Mouse (Mus musculus) embryonic facial prominence, embryonic 12.5 days (tissue): ENCODE data around the gene Oasl2. TPM values are rescaled to one million over a fixed set of nuclear protein-coding genes. Genes with fewer than 3 reads are reported as not detected.
A peak's percentile ranks its signal among the peaks of the same experiment; 100 is the strongest.
"Not testable (repeated sequence)": the region's sequence is repeated elsewhere in the genome, so short reads cannot be mapped to it uniquely, and the experiment has no call there.

ENCODE experiments used
- ATAC-seq: fragments of 200-750 bp; cut with Nextera tagmentation; 2 replicates; pipeline ENCODE4 v1.8.0; 2017; ENCODE audit not compliant: insufficient number of reproducible peaks, insufficient read depth, low FRiP score, low TSS enrichment
- H3K27ac ChIP-seq: fragments of 300-500 bp; sonication (generic); 2 replicates; pipeline ENCODE4 v1.5.1; 2016; ENCODE audit warnings: mild to moderate bottlenecking
- H3K27me3 ChIP-seq: fragments of 300-500 bp; sonication (generic); 2 replicates; pipeline ENCODE4 v1.6.1; 2016; ENCODE audit warnings: mild to moderate bottlenecking, moderate library complexity
- H3K36me3 ChIP-seq: fragments of 300-500 bp; sonication (generic); 2 replicates; pipeline ENCODE4 v1.6.1; 2016; ENCODE audit warnings: mild to moderate bottlenecking
- H3K4me1 ChIP-seq: fragments of 300-500 bp; sonication (generic); 2 replicates; pipeline ENCODE4 v1.6.1; 2016
- H3K4me2 ChIP-seq: fragments of 300-500 bp; sonication (generic); replicated peaks from 2 replicates; pipeline ENCODE4 v1.6.1; 2016; ENCODE audit warnings: mild to moderate bottlenecking, moderate library complexity
- H3K4me3 ChIP-seq: fragments of 300-500 bp; sonication (generic); 2 replicates; pipeline ENCODE4 v1.5.1; 2016; ENCODE audit warnings: mild to moderate bottlenecking
- H3K9ac ChIP-seq: fragments of 300-500 bp; sonication (generic); 2 replicates; pipeline ENCODE4 v1.6.1; 2016; ENCODE audit warnings: mild to moderate bottlenecking, moderate library complexity
- H3K9me3 ChIP-seq: fragments of 300-500 bp; sonication (generic); 2 replicates; pipeline ENCODE4 v1.6.1; 2016; ENCODE audit warnings: mild to moderate bottlenecking, moderate library complexity
- WGBS: fragments of 180-500 bp; shearing (Covaris S2); methylation state at CpG from one replicate; pipeline ENCODE4 v1.1.7; 2016; 5-methylcytosine and 5-hydroxymethylcytosine counted together
- polyA plus RNA-seq: library from polyadenylated mRNA; unstranded; fragments of >200 nt; fragmentation: Nextera tagmentation; extraction: Ambion mirVana; gene quantifications from 2 replicates; pipeline ENCODE4 v1.2.1, GENCODE M21; 2016

The Oasl2 gene
- polyA plus RNA-seq = 2.4 and 4.2 TPM in 2 replicates

- no peak for ATAC-seq
- no peaks in the 10 kb centered on the region for H3K36me3 ChIP-seq
- WGBS = 61% methylated on average over 13 of the region's 13 CpGs
- H3K4me2 ChIP-seq = peak within 1 kb of the TSS; percentile 33
- no peak within 1 kb of the TSS for H3K9ac ChIP-seq
- peaks cover 10% of the 10 kb centered on the region for H3K4me1 ChIP-seq
- 0 out of 2 replicates have a peak within 1 kb of the TSS, but pooled peaks have one; percentile 9 for H3K4me3 ChIP-seq
- H3K27ac ChIP-seq = 0 out of 2 replicates have a peak within 1 kb of the TSS, but pooled peaks have one; percentile 23
- H3K9me3 ChIP-seq = no peaks in the 10 kb centered on the region
- H3K27me3 ChIP-seq = no peaks in the 10 kb centered on the region
Measured at GRCm38 (mm10) chr5:114896688-114897373, at the start of gene Oasl2. Oasl2 (plus strand) TSS chr5:114896936.

GRCm38 (mm10) chr5:114851565-114852236, 45.0 kb upstream of the Oasl2 start:
- WGBS = 82% methylated on average over 20 of the region's 20 CpGs
- ATAC-seq = no peak

GRCm38 (mm10) chr5:114853364-114853763, 43.4 kb upstream of the Oasl2 start, which contains the start of gene 4930519G04Rik:
4930519G04Rik (plus strand) TSS chr5:114853664.
- H3K27me3 ChIP-seq, H3K9ac ChIP-seq, H3K4me2 ChIP-seq, H3K4me3 ChIP-seq, H3K9me3 ChIP-seq, ATAC-seq, H3K4me1 ChIP-seq, H3K27ac ChIP-seq, H3K36me3 ChIP-seq: not testable (repeated sequence)
- 66% methylated on average over 3 of the region's 5 CpGs for WGBS

More at GRCm38 (mm10) chr5:114851565-114852236, 45.0 kb upstream of the Oasl2 start:
- Histone ChIP-seq H3K9ac (no peak overlapping the region), H3K4me3 (no peak overlapping the region), H3K36me3 (no peaks in the 10 kb centered on the region), H3K27ac (no peak overlapping the region), H3K4me2 (no peak overlapping the region), H3K4me1 (peaks cover 4% of the 10 kb centered on the region), H3K9me3 (no peaks in the 10 kb centered on the region), H3K27me3 (no peaks in the 10 kb centered on the region)

- Histone ChIP-seq H3K27me3 (0 out of 2 replicates have a peak, but pooled peaks cover 4% of the 10 kb centered on the region), H3K9ac (no peak within 1 kb of the TSS), H3K4me2 (peak within 1 kb of the TSS; percentile 53), H3K4me3 (peak within 1 kb of the TSS; percentile 28), H3K27ac (no peak within 1 kb of the TSS), H3K4me1 (peaks cover 4% of the 10 kb centered on the region), H3K36me3 (no peaks in the 10 kb centered on the region), H3K9me3 (no peaks in the 10 kb centered on the region)
- 86% methylated on average over 12 of the region's 12 CpGs for WGBS
- no peak for ATAC-seq
Measured at GRCm38 (mm10) chr5:114858582-114858981, 38.2 kb upstream of the Oasl2 start, which contains the start of gene Gm9936. Gm9936 (minus strand) TSS chr5:114858682.

GRCm38 (mm10) chr5:114859253-114859652, 37.5 kb upstream of the Oasl2 start:
- Histone ChIP-seq H3K4me3 (peak overlapping the region; percentile 28), H3K4me2 (peak overlapping the region; percentile 53), H3K9ac (no peak overlapping the region), H3K27me3 (0 out of 2 replicates have a peak, but pooled peaks cover 4% of the 10 kb centered on the region), H3K9me3 (no peaks in the 10 kb centered on the region), H3K27ac (no peak overlapping the region), H3K36me3 (no peaks in the 10 kb centered on the region), H3K4me1 (peaks cover 2% of the 10 kb centered on the region)
- WGBS = 5% methylated on average over 18 of the region's 18 CpGs
- ATAC-seq = no peak

- 69% methylated on average over 6 of the region's 6 CpGs for WGBS
Measured at GRCm38 (mm10) chr5:114861730-114862129, 35.0 kb upstream of the Oasl2 start.

GRCm38 (mm10) chr5:114864813-114865212, 31.9 kb upstream of the Oasl2 start:
- Histone ChIP-seq H3K4me2 (no peak overlapping the region), H3K9me3 (peaks cover 14% of the 10 kb centered on the region), H3K27ac (no peak overlapping the region), H3K4me1 (no peaks in the 10 kb centered on the region), H3K36me3 (no peaks in the 10 kb centered on the region), H3K4me3 (no peak overlapping the region), H3K9ac (no peak overlapping the region), H3K27me3 (no peaks in the 10 kb centered on the region)
- ATAC-seq = no peak
- 84% methylated on average over 7 of the region's 7 CpGs for WGBS

More at GRCm38 (mm10) chr5:114861730-114862129, 35.0 kb upstream of the Oasl2 start:
- 0 out of 2 replicates have a peak, but pooled peaks cover 4% of the 10 kb centered on the region for H3K27me3 ChIP-seq
- H3K4me2 ChIP-seq = no peak overlapping the region
- no peaks in the 10 kb centered on the region for H3K36me3 ChIP-seq
- H3K4me1 ChIP-seq = no peaks in the 10 kb centered on the region
- no peak overlapping the region for H3K4me3 ChIP-seq
- no peaks in the 10 kb centered on the region for H3K9me3 ChIP-seq
- H3K27ac ChIP-seq = no peak overlapping the region
- no peak for ATAC-seq
- H3K9ac ChIP-seq = no peak overlapping the region

- no peak for ATAC-seq
- peaks cover 14% of the 10 kb centered on the region for H3K9me3 ChIP-seq
- no peaks in the 10 kb centered on the region for H3K4me1 ChIP-seq
- no peak overlapping the region for H3K4me2 ChIP-seq
- H3K27ac ChIP-seq = no peak overlapping the region
- no peak overlapping the region for H3K4me3 ChIP-seq
- no peaks in the 10 kb centered on the region for H3K36me3 ChIP-seq
- WGBS = 91% methylated on average over 12 of the region's 12 CpGs
- H3K27me3 ChIP-seq = no peaks in the 10 kb centered on the region
- H3K9ac ChIP-seq = no peak overlapping the region
Measured at GRCm38 (mm10) chr5:114865279-114865678, 31.5 kb upstream of the Oasl2 start.

GRCm38 (mm10) chr5:114875858-114876257, 20.9 kb upstream of the Oasl2 start:
- Histone ChIP-seq H3K4me3 (no peak overlapping the region), H3K27ac (peak overlapping the region; percentile 66)

GRCm38 (mm10) chr5:114876331-114876730, 20.4 kb upstream of the Oasl2 start:
- WGBS = 32% methylated on average over 6 of the region's 6 CpGs
- Histone ChIP-seq H3K4me3 (no peak overlapping the region), H3K36me3 (no peaks in the 10 kb centered on the region), H3K9ac (no peak overlapping the region), H3K27me3 (no peaks in the 10 kb centered on the region), H3K4me2 (no peak overlapping the region), H3K9me3 (no peaks in the 10 kb centered on the region), H3K27ac (peak overlapping the region; percentile 66), H3K4me1 (peaks cover 14% of the 10 kb centered on the region)
- no peak for ATAC-seq

More at GRCm38 (mm10) chr5:114875858-114876257, 20.9 kb upstream of the Oasl2 start:
- ATAC-seq = peak; percentile 35; the same call in 1 of the 2 replicates
- whole genome bisulfite sequencing = 55% methylated on average over 6 of the region's 6 CpGs
- Histone ChIP-seq H3K4me1 (peaks cover 14% of the 10 kb centered on the region), H3K9me3 (no peaks in the 10 kb centered on the region), H3K4me2 (no peak overlapping the region), H3K27me3 (no peaks in the 10 kb centered on the region), H3K36me3 (no peaks in the 10 kb centered on the region), H3K9ac (no peak overlapping the region)

GRCm38 (mm10) chr5:114877487-114877886, 19.2 kb upstream of the Oasl2 start:
- Histone ChIP-seq H3K4me2 (no peak overlapping the region), H3K9me3 (no peaks in the 10 kb centered on the region), H3K9ac (no peak overlapping the region), H3K4me1 (peaks cover 14% of the 10 kb centered on the region), H3K27me3 (no peaks in the 10 kb centered on the region), H3K27ac (no peak overlapping the region), H3K36me3 (no peaks in the 10 kb centered on the region), H3K4me3 (no peak overlapping the region)
- WGBS = 66% methylated on average over 7 of the region's 7 CpGs
- no peak for ATAC-seq
